Mouse (Mus musculus) skeletal muscle tissue, postnatal 0 days (tissue): ENCODE measurements around the gene Rfc3. TPM values are rescaled to one million over a fixed set of nuclear protein-coding genes. Genes with fewer than 3 reads are reported as not detected.

ENCODE experiments used
- polyA plus RNA-seq: library from polyadenylated mRNA; unstranded; fragments of >200 nt; fragmentation: Nextera tagmentation; extraction: Ambion mirVana; gene quantifications from 2 replicates; pipeline ENCODE4 v1.2.1, GENCODE M21; 2015

Rfc3 gene
- polyA plus RNA-seq = 20.0 and 23.1 TPM in 2 replicates

DNA sequence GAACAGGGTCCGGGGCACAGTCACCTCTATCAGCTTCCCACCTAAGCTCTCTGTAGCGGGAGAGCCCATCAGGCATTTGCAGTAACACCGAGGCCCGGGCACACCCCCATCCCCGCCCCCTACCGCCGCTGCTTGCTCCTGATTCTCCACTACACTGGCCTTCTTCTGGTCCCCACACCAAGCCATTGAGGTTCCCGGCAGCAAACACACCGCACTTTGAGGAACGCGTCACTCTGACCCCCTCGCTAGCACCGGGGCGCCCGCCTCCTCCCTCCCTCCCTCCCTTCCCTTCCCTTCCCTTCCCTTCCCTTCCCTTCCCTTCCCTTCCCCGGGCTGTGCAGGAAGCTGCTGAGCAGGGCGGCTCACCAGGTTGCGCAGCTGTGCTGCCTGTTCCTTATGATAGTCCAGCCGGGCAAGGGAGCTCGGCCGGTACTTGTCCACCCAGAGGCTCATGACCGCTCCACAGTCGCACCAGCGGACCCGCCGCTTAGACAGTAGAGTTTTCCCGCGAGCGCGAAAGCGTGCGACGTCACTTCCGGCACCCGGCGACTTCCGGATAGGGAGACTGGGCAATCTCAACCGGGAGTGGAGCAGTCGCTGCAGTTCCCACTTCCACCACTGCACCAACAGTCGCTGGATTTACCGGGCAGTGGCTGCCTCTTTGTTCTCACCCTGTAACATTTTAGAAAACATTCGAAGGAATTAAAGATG is at the start of gene Rfc3:
Rfc3 (minus strand) TSS at position 543 of the 711 bp plus-strand sequence.

DNA sequence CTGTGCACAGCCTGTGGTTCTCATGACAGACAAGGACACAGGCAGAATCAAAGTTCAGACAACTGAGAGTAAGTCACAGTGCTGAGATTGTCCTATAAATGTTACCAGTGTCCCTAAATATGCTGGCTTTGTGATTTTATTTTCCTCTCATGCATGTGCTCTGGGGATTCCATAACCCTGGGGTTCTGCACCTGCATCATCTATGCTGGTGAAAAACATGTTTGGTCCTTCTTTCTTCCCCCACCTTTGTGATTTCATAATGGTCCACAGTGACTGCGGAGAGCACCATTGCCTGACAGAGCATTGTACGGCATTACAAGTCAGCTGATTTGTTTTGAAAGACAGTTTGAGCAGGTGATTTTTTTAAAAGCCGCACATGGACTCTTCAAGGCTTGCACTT is 45.1 kb downstream of the Rfc3 start, which contains the start of gene Vmn2r18:
Vmn2r18 (minus strand) TSS at position 101 of the 400 bp plus-strand sequence.

Other genes with a start within 250 kb of the Rfc3 start
- not detected in 2 replicates for gene Gm42906, start 223.1 kb downstream of the Rfc3 start, polyA plus RNA-seq
- gene Vmn2r18, start 45.2 kb downstream of the Rfc3 start, polyA plus RNA-seq = not detected in 2 replicates